Mouse (Mus musculus): ENCODE results near the gene Chek2. TPM values are rescaled to one million over a fixed set of nuclear protein-coding genes. Genes with fewer than 3 reads are reported as not detected.
"Not testable (repeated sequence)": the region's sequence is repeated elsewhere in the genome, so short reads cannot be mapped to it uniquely, and the experiment has no call there.

Chek2 gene
- polyA plus RNA-seq, 1 experiment from 2014 or later = 10.9 TPM

DNA sequence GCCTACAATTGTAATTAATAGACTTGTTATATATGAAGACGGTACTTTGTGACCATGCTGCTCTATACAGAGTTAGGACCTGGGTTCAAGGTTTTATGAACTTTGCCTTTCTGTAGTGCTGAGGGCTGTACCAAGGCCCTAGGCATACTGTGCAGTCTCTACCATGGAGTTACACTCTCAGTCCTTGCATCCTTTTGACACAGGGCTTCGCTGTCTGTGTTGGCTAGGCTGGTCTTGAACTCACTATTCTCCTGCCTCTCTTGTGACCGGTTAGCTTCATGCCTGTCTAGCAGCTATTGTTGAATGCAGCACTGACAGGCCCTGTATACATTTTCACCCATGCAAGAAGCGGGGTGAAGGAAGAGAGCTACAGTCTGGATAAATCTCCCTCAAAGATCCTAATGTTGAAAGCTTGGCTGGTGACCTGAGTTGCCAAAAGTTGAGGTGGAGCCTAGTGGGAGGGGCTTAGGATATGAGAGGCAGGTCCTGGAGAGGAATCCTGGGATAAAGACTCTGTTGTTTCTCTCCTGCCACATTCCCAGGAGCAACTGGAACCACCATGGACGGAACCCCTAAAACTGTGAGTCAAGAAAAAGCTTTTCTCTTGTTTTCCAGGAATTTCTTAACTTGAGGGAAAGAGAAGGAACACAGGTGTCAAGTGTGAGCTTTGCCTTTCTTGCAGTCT, 8.6 kb upstream of the Chek2 start:
- TF ChIP-seq EP300 (optimal IDR thresholded peaks at IDR 0.05) (no peak), CTCF (IDR thresholded peaks at IDR 0.05; ENCODE audit: low read depth) (no peak)
- Histone ChIP-seq H3K4me3 (ENCODE audit: low read depth, low read length) (no peak overlapping the region), H3K27me3 (ENCODE audit: control insufficient read depth, insufficient read depth, low read length) (no peaks in the 10 kb centered on the region), H3K9ac (ENCODE audit: low read length) (no peak overlapping the region), H3K27ac (replicated peaks) (no peak overlapping the region), H3K4me2 (replicated peaks; ENCODE audit: low read depth) (no peak overlapping the region), H3K9me3 (ENCODE audit: control insufficient read depth, low read length) (no peaks in the 10 kb centered on the region), H3K36me3 (ENCODE audit: control insufficient read depth, insufficient read depth, low read length) (no peaks in the 10 kb centered on the region; the same call in 1 of the 2 replicates), H3K4me1 (replicated peaks; ENCODE audit: control insufficient read depth, insufficient read depth) (no peaks in the 10 kb centered on the region)
- 85% methylated on average over 5 of the region's 5 CpGs for WGBS
- DNase-seq (ENCODE audit: low spot score) = no peak
- no peak for ATAC-seq (ENCODE audit: low FRiP score, low TSS enrichment)

GRCm38 (mm10) chr5:110835959-110836358, 3.8 kb upstream of the Chek2 start:
- TF ChIP-seq CTCF (IDR thresholded peaks at IDR 0.05; ENCODE audit: low read depth) (peak; percentile 82), EP300 (optimal IDR thresholded peaks at IDR 0.05) (no peak)
- Histone ChIP-seq H3K4me1 (replicated peaks; ENCODE audit: control insufficient read depth, insufficient read depth) (peaks cover 3% of the 10 kb centered on the region; the same call in 1 of the 2 replicates), H3K4me3 (ENCODE audit: low read depth, low read length) (no peak overlapping the region), H3K9ac (ENCODE audit: low read length) (no peak overlapping the region), H3K27me3 (ENCODE audit: control insufficient read depth, insufficient read depth, low read length) (no peaks in the 10 kb centered on the region), H3K4me2 (replicated peaks; ENCODE audit: low read depth) (no peak overlapping the region), H3K27ac (replicated peaks) (no peak overlapping the region), H3K36me3 (ENCODE audit: control insufficient read depth, insufficient read depth, low read length) (no peaks in the 10 kb centered on the region; the same call in 1 of the 2 replicates), H3K9me3 (ENCODE audit: control insufficient read depth, low read length) (no peaks in the 10 kb centered on the region)
- 21% methylated on average over 3 of the region's 3 CpGs for WGBS
- ATAC-seq (ENCODE audit: low FRiP score, low TSS enrichment) = no peak
- DNase-seq (ENCODE audit: low spot score) = peak; percentile 45

DNA sequence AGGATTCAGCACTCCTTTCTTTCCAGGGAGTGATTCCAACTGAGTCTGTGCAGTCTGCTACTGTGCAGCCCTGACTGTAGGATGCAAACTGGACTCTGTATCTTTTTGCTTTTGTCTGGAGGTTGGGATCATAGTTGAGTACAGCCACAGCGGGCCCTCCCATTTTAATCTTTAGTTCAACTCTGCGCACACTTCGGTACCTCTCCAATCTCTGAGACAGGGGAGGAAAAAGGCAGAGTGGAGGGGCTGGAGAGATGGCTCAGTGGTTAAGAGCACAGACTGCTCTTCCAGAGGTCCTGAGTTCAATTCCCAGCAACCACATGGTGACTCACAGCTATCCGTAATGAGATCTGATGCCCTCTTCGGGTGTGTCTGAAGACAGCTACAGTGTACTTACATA, 1.8 kb upstream of the Chek2 start:
- WGBS = 84% methylated on average over 5 of the region's 5 CpGs
- H3K9ac ChIP-seq (ENCODE audit: low read length); ATAC-seq (ENCODE audit: low FRiP score, low TSS enrichment): not testable (repeated sequence)

DNA sequence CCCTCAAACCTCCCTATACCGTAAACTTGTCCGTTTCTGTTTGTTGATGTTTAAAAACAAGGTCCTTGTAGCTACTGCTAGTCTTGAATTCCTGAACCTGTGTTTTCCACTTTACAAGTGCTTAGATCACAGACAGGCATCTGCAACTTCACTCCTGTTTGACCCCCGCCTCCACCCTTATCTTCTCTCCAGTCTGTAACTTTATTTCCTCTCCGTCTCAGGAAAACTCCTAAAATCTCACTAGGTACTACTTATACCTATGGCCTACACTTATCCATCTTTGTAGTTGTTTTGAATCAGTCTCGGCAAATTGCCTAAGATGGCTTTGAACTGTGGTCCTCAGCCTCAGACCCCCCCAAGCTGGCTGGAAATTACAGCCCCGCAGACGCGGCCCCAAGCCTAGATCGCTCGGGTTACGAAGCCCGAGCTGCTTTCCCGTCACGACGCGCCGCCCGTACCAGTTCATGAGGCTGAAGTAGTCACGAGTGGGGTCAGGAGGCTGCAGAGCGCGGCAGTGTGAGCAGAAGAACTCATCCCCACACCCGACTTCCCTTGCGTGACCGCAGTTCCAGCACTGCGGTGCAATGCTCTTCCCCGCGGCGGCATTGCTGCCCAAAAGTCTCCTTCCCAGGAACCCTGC, 621 bp upstream of the Chek2 start:
- DNase-seq (ENCODE audit: low spot score) = no peak
- Histone ChIP-seq H3K9me3 (ENCODE audit: control insufficient read depth, low read length) (no peaks in the 10 kb centered on the region), H3K36me3 (ENCODE audit: control insufficient read depth, insufficient read depth, low read length) (no peaks in the 10 kb centered on the region), H3K9ac (ENCODE audit: low read length) (peak overlapping the region; percentile 73), H3K27ac (replicated peaks) (peak overlapping the region; percentile 84), H3K4me2 (replicated peaks; ENCODE audit: low read depth) (peak overlapping the region; percentile 95), H3K4me3 (ENCODE audit: low read depth, low read length) (peak overlapping the region; percentile 75), H3K27me3 (ENCODE audit: control insufficient read depth, insufficient read depth, low read length) (no peaks in the 10 kb centered on the region), H3K4me1 (replicated peaks; ENCODE audit: control insufficient read depth, insufficient read depth) (peaks cover 3% of the 10 kb centered on the region; the same call in 1 of the 2 replicates)
- ATAC-seq (ENCODE audit: low FRiP score, low TSS enrichment) = peak; percentile 72
- whole genome bisulfite sequencing = 5% methylated on average over 28 of the region's 28 CpGs
- TF ChIP-seq EP300 (optimal IDR thresholded peaks at IDR 0.05) (no peak), CTCF (IDR thresholded peaks at IDR 0.05; ENCODE audit: low read depth) (no peak)

More for the DNA sequence above, 1.8 kb upstream of the Chek2 start:
- not testable (repeated sequence) for H3K4me2 ChIP-seq (replicated peaks; ENCODE audit: low read depth); H3K4me1 ChIP-seq (replicated peaks; ENCODE audit: control insufficient read depth, insufficient read depth); H3K27me3 ChIP-seq (ENCODE audit: control insufficient read depth, insufficient read depth, low read length); H3K27ac ChIP-seq (replicated peaks); DNase-seq (ENCODE audit: low spot score); H3K9me3 ChIP-seq (ENCODE audit: control insufficient read depth, low read length); H3K36me3 ChIP-seq (ENCODE audit: control insufficient read depth, insufficient read depth, low read length); H3K4me3 ChIP-seq (ENCODE audit: low read depth, low read length)

DNA sequence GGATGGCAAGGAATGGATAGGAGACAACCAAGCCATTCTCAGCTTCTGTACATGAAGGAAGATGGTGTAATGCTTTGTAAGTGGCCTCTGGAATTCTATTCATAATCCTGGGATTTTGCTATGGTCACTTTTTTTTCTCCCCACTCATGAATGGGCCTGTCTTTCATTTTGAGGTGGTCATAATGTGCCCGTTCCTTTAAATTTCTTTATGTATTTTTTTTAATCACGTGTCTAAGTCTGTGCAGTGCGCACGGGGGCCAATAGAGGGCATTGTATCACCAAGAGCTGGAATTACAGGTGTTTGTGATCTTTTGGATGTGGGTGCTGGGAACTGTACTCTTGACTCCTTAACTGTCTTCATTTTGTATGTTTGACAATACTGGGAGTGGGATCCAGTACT, 686 bp downstream of the Chek2 start:
- DNase-seq (ENCODE audit: low spot score) (peak; percentile 47), ATAC-seq (ENCODE audit: low FRiP score, low TSS enrichment) (0 out of 2 replicates have a peak, but pooled peaks have one; percentile 0)
- H3K4me2 ChIP-seq (replicated peaks; ENCODE audit: low read depth) = peak overlapping the region; percentile 74
- H3K9me3 ChIP-seq (ENCODE audit: control insufficient read depth, low read length) = no peaks in the 10 kb centered on the region
- peaks cover 3% of the 10 kb centered on the region; the same call in 1 of the 2 replicates for H3K4me1 ChIP-seq (replicated peaks; ENCODE audit: control insufficient read depth, insufficient read depth)
- peak overlapping the region; percentile 67 for H3K27ac ChIP-seq (replicated peaks)
- peak overlapping the region; percentile 64 for H3K9ac ChIP-seq (ENCODE audit: low read length)
- H3K4me3 ChIP-seq (ENCODE audit: low read depth, low read length) = peak overlapping the region; percentile 75
- no peaks in the 10 kb centered on the region for H3K36me3 ChIP-seq (ENCODE audit: control insufficient read depth, insufficient read depth, low read length)
- WGBS = 5% methylated on average over 4 of the region's 4 CpGs
- no peaks in the 10 kb centered on the region for H3K27me3 ChIP-seq (ENCODE audit: control insufficient read depth, insufficient read depth, low read length)
- TF ChIP-seq EP300 (optimal IDR thresholded peaks at IDR 0.05) (no peak), CTCF (IDR thresholded peaks at IDR 0.05; ENCODE audit: low read depth) (peak; percentile 72)

All from stomach, postnatal 0 days (tissue).